Mouse (Mus musculus): ENCODE results near the gene Edem3. TPM values are rescaled to one million over a fixed set of nuclear protein-coding genes. Genes with fewer than 3 reads are reported as not detected.
"Not testable (repeated sequence)": the region's sequence is repeated elsewhere in the genome, so short reads cannot be mapped to it uniquely, and the experiment has no call there.

Gene Edem3
- polyA plus RNA-seq, 1 experiment, result 5.7 TPM

DNA sequence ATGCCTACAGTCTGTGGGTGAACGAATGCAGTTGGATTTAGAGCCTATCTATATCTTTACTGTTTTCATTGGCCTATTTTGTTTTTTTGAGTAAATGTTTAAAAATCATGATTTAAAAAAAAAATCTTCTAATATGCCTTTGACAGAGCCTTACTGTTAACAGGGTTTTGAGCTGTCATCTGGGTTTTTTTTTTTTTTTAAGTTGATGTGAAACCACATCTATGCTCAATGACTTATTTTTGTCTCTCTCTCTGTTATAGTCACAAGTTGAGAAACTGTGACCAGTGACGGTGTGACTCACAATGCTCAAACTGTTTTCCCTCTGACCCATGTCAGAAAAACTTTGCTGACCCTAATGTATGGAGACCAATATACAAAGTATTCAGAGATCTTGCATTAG, 28.2 kb downstream of the Edem3 start:
- H3K27ac ChIP-seq (ENCODE audit: control insufficient read depth, insufficient read depth, low read length), result no peak overlapping the region
- TF ChIP-seq POLR2A (IDR thresholded peaks at IDR 0.05; ENCODE audit: control insufficient read depth, extremely low read depth, insufficient read depth, low read length, poor library complexity) (no peak), CTCF (IDR thresholded peaks at IDR 0.05; ENCODE audit: borderline replicate concordance, control insufficient read depth, extremely low read depth, insufficient read depth, low read length, poor library complexity) (no peak)
- WGBS, result 91% methylated on average over 2 of the region's 2 CpGs
- DNase-seq, result no peak
- H3K27me3 ChIP-seq (ENCODE audit: control insufficient read depth, insufficient read depth, low read length), result no peaks in the 10 kb centered on the region
- no peaks in the 10 kb centered on the region for H3K4me1 ChIP-seq (replicated peaks; ENCODE audit: control insufficient read depth, insufficient read depth, low read length)
- no peak overlapping the region for H3K4me3 ChIP-seq (ENCODE audit: control insufficient read depth, insufficient read depth, low read length)
- H3K36me3 ChIP-seq (ENCODE audit: control insufficient read depth, insufficient read depth, low read length), result peaks cover 18% of the 10 kb centered on the region

DNA sequence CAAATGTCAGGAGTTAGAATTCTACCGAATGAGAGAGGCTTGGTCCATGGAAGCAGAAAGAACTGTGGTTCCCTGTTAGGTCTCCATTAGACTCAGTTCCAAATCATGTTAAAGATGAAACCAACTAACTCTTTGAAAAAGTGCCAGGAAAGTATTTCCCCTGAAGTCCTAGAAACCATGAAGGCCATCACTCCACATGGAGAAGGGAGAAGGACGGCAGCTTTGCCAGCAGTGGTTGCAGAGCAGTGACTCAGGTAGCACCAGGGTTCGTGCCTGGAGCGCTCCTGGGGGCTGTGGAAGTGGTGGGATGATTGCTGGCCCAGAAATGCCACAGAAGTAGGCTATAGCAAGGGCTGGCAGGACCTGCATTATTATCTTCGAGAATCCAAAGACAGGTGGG, 31.2 kb downstream of the Edem3 start:
- Histone ChIP-seq H3K4me3 (ENCODE audit: control insufficient read depth, insufficient read depth, low read length) (no peak overlapping the region), H3K36me3 (ENCODE audit: control insufficient read depth, insufficient read depth, low read length) (peaks cover 14% of the 10 kb centered on the region), H3K27me3 (ENCODE audit: control insufficient read depth, insufficient read depth, low read length) (no peaks in the 10 kb centered on the region), H3K4me1 (replicated peaks; ENCODE audit: control insufficient read depth, insufficient read depth, low read length) (no peaks in the 10 kb centered on the region), H3K27ac (ENCODE audit: control insufficient read depth, insufficient read depth, low read length) (no peak overlapping the region)
- no peak for DNase-seq
- no peak for TF ChIP-seq CTCF (IDR thresholded peaks at IDR 0.05; ENCODE audit: borderline replicate concordance, control insufficient read depth, extremely low read depth, insufficient read depth, low read length, poor library complexity)
- no peak for TF ChIP-seq POLR2A (IDR thresholded peaks at IDR 0.05; ENCODE audit: control insufficient read depth, extremely low read depth, insufficient read depth, low read length, poor library complexity)
- WGBS, result 97% methylated on average over 5 of the region's 5 CpGs

- Histone ChIP-seq H3K27me3 (ENCODE audit: control insufficient read depth, insufficient read depth, low read length) (no peaks in the 10 kb centered on the region), H3K4me1 (replicated peaks; ENCODE audit: control insufficient read depth, insufficient read depth, low read length) (no peaks in the 10 kb centered on the region), H3K27ac (ENCODE audit: control insufficient read depth, insufficient read depth, low read length) (no peak overlapping the region), H3K36me3 (ENCODE audit: control insufficient read depth, insufficient read depth, low read length) (peaks cover 18% of the 10 kb centered on the region; the same call in 1 of the 2 replicates), H3K4me3 (ENCODE audit: control insufficient read depth, insufficient read depth, low read length) (no peak overlapping the region)
- DNase-seq, result no peak
- TF ChIP-seq POLR2A (IDR thresholded peaks at IDR 0.05; ENCODE audit: control insufficient read depth, extremely low read depth, insufficient read depth, low read length, poor library complexity), result no peak
- TF ChIP-seq CTCF (IDR thresholded peaks at IDR 0.05; ENCODE audit: borderline replicate concordance, control insufficient read depth, extremely low read depth, insufficient read depth, low read length, poor library complexity), result no peak
- 94% methylated on average over 4 of the region's 4 CpGs for WGBS
These were observed 34.0 kb downstream of the Edem3 start for GRCm38 (mm10) chr1:151789136-151789535.

- H3K27me3 ChIP-seq (ENCODE audit: control insufficient read depth, insufficient read depth, low read length); H3K4me3 ChIP-seq (ENCODE audit: control insufficient read depth, insufficient read depth, low read length); H3K27ac ChIP-seq (ENCODE audit: control insufficient read depth, insufficient read depth, low read length); H3K4me1 ChIP-seq (replicated peaks; ENCODE audit: control insufficient read depth, insufficient read depth, low read length); DNase-seq: not testable (repeated sequence)
- H3K36me3 ChIP-seq (ENCODE audit: control insufficient read depth, insufficient read depth, low read length), result peaks cover 33% of the 10 kb centered on the region
- 75% methylated on average over 8 of the region's 8 CpGs for WGBS
These were observed 36.9 kb downstream of the Edem3 start for GRCm38 (mm10) chr1:151792076-151792475.

DNA sequence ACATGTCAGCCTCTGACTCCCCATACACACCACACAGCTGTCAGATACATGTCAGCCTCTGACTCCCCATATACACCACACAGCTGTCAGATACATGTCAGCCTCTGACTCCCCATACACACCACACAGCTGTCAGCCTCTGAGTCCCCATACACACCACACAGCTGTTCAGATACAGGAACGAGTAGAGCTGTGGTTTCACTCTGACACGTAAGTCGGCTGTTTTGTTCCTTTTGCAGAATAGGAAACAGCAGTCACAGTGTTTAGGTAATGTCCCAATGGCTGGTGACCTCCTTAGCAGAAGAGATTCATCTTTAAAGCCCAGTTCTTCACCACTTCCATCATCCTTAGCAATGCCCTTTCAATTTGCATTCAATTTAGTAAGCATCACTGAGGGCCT, 47.6 kb downstream of the Edem3 start:
- not testable (repeated sequence) for H3K27ac ChIP-seq (ENCODE audit: control insufficient read depth, insufficient read depth, low read length); H3K4me3 ChIP-seq (ENCODE audit: control insufficient read depth, insufficient read depth, low read length); DNase-seq; H3K27me3 ChIP-seq (ENCODE audit: control insufficient read depth, insufficient read depth, low read length); H3K4me1 ChIP-seq (replicated peaks; ENCODE audit: control insufficient read depth, insufficient read depth, low read length)
- 29% methylated on average over 3 of the region's 3 CpGs for WGBS
- peaks cover 40% of the 10 kb centered on the region for H3K36me3 ChIP-seq (ENCODE audit: control insufficient read depth, insufficient read depth, low read length)

DNA sequence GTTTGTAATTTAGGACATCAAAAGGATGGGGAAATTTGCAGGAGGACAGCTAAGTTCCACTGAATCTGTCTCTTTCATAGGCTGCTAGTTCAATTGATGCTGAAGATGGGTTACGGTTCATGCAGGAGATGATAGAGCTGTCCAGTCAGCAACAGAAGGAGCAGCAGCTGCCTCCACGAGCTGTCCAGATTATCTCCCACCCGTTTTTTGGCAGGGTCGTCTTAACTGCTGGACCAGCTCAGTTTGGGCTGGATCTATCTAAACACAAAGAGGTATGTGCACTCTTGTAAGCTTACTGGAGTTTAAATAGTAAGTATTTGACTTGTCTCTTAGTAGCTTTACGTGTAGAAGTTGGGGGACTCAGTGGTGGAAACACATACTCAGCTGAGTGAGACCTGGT, 52.1 kb downstream of the Edem3 start:
- WGBS, result 97% methylated on average over 5 of the region's 5 CpGs
- DNase-seq, result no peak
- TF ChIP-seq POLR2A (IDR thresholded peaks at IDR 0.05; ENCODE audit: control insufficient read depth, extremely low read depth, insufficient read depth, low read length, poor library complexity) (no peak), CTCF (IDR thresholded peaks at IDR 0.05; ENCODE audit: borderline replicate concordance, control insufficient read depth, extremely low read depth, insufficient read depth, low read length, poor library complexity) (no peak)
- Histone ChIP-seq H3K4me1 (replicated peaks; ENCODE audit: control insufficient read depth, insufficient read depth, low read length) (no peaks in the 10 kb centered on the region), H3K27ac (ENCODE audit: control insufficient read depth, insufficient read depth, low read length) (no peak overlapping the region), H3K4me3 (ENCODE audit: control insufficient read depth, insufficient read depth, low read length) (no peak overlapping the region), H3K36me3 (ENCODE audit: control insufficient read depth, insufficient read depth, low read length) (peaks cover 54% of the 10 kb centered on the region), H3K27me3 (ENCODE audit: control insufficient read depth, insufficient read depth, low read length) (no peaks in the 10 kb centered on the region)

- 98% methylated on average over 7 of the region's 7 CpGs for WGBS
- H3K4me1 ChIP-seq (replicated peaks; ENCODE audit: control insufficient read depth, insufficient read depth, low read length), result no peaks in the 10 kb centered on the region
- TF ChIP-seq CTCF (IDR thresholded peaks at IDR 0.05; ENCODE audit: borderline replicate concordance, control insufficient read depth, extremely low read depth, insufficient read depth, low read length, poor library complexity), result no peak
- no peak for TF ChIP-seq POLR2A (IDR thresholded peaks at IDR 0.05; ENCODE audit: control insufficient read depth, extremely low read depth, insufficient read depth, low read length, poor library complexity)
- no peak overlapping the region for H3K27ac ChIP-seq (ENCODE audit: control insufficient read depth, insufficient read depth, low read length)
- H3K27me3 ChIP-seq (ENCODE audit: control insufficient read depth, insufficient read depth, low read length), result no peaks in the 10 kb centered on the region
- DNase-seq, result no peak
- H3K36me3 ChIP-seq (ENCODE audit: control insufficient read depth, insufficient read depth, low read length), result peaks cover 47% of the 10 kb centered on the region
- H3K4me3 ChIP-seq (ENCODE audit: control insufficient read depth, insufficient read depth, low read length), result no peak overlapping the region
These were observed 55.7 kb downstream of the Edem3 start for GRCm38 (mm10) chr1:151810628-151811421.

Measured in thymus, adult 2 months (tissue).